Mouse (Mus musculus) gastrocnemius, adult 8-10 months (tissue): Measurements from ENCODE around the gene Amotl2. TPM values are rescaled to one million over a fixed set of nuclear protein-coding genes. Genes with fewer than 3 reads are reported as not detected.
A peak's percentile ranks its signal among the peaks of the same experiment; 100 is the strongest.
"Not testable (repeated sequence)": the region's sequence is repeated elsewhere in the genome, so short reads cannot be mapped to it uniquely, and the experiment has no call there.

Experiments used
- DNase-seq, 2 experiments: peaks; one replicate each; pipeline ENCODE4 v3.0.0; 2022; ENCODE audit warnings: low spot score in 2 of 2
- total RNA-seq, 4 experiments: library from RNA; stranded (reverse); gene quantifications; 2 replicates each; pipeline ENCODE4 v1.2.4; 2022

Amotl2 gene
- total RNA-seq, 4 experiments from 2014 or later, result 12.7 to 17.4 (median 15.0) TPM

GRCm38 (mm10) chr9:102733999-102734738 is 17.7 kb downstream of the Amotl2 start:
- DNase-seq, result no peak

GRCm38 (mm10) chr9:102734739-102735075 is 18.2 kb downstream of the Amotl2 start:
- no peak for DNase-seq

DNA sequence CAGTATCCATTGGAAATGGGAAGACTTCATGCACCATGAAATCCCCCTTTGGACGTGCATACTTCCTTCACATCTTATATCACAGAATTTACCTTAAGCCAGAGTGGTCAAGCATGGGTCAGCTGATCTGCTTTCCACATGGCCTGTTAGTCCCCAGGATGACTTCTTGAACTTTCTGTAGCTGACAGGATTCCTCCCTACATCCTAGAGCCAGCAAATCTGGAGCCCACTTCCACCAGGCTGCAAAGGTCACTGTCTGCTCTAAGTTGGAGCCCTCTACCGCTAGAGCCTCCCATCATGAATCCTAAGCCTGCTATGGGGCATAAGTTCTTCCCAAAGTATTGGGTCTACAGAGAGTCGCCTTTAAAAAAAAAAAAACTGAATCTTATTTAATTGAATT is 18.8 kb downstream of the Amotl2 start:
- DNase-seq, result no peak

- no peak for DNase-seq
Measured at GRCm38 (mm10) chr9:102735996-102736395, 19.5 kb downstream of the Amotl2 start.

- no peak for DNase-seq
Measured at GRCm38 (mm10) chr9:102737405-102737804, 20.9 kb downstream of the Amotl2 start.

- peak; percentile 49 to 50 for DNase-seq
Measured at GRCm38 (mm10) chr9:102746753-102747152, 30.3 kb downstream of the Amotl2 start.

DNA sequence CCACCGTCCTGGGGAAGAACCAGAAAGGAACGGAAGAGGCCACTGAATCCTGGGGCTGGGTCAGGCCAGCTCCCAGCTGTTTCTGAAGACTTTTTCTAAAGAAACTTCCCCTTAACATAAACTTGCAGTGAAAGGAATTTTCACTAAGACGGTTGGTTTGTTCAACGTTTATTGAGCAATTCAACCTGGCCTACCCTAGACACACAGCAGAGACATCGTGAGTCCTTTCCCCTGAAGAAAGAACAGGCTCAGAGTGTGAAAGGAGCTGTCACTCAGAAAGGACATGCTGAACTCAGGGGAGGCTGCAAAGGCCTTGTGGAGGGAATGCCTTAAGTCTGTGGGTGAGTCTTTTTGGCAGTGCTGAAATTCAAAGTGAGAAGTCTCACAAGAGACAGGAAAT is 31.4 kb downstream of the Amotl2 start:
- no peak for DNase-seq

DNA sequence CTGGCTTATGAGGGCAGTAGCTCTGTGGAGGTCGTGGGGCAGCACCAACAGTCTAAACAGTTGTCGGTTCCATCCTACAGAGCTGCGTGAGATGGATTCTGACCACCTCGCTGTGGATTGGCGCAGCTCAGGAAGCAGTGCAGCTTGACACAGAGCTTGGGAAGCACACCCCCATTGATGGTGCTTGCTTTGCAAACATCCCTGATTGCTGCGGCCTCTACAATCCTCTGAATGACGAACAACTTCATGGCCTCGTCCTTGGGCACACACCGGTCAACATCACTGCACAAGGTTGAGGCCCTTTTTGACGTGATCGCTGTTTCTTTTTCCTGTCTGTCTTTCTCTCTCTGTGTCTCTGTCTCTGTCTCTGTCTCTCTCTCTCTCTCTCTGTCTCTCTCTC is 32.7 kb downstream of the Amotl2 start:
- DNase-seq, result no peak

- no peak for DNase-seq
Measured at GRCm38 (mm10) chr9:102751632-102752303, 35.3 kb downstream of the Amotl2 start.

GRCm38 (mm10) chr9:102753299-102753698 is 36.8 kb downstream of the Amotl2 start:
- no peak for DNase-seq

GRCm38 (mm10) chr9:102755161-102755560 is 38.7 kb downstream of the Amotl2 start:
- DNase-seq, result no peak

DNA sequence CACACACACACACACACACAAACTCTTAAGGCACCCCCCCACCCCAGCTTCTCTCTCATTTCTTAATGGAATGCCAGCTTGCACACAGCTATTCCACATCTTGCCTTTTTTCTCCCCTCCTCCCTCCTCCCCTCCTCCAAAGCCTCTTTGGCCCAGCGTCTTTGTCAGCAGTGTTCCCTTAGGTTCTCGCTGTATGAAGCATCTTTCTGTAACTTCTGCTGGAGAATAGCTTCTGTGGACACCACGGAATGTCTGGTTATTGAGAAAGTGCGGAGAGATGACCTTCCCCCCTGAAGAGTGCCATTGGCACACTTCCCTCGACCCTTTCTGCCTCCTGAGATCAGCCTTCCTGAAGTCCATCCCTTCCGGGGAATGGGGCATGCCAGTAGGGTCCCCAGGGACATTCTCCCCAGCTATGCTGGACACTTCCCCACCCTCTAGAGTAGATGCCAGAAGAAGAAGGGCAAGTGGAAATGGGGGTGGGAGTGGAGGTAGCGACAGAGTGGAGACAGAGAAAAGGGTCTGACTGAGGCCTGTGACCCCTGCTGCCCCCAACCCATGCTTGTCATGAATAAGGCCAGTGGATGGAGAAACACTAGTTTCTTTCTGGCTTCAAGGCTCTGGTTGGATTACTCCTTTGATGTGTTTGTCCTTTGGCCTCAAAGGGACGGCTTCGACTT is 39.3 kb downstream of the Amotl2 start:
- DNase-seq, result no peak

DNA sequence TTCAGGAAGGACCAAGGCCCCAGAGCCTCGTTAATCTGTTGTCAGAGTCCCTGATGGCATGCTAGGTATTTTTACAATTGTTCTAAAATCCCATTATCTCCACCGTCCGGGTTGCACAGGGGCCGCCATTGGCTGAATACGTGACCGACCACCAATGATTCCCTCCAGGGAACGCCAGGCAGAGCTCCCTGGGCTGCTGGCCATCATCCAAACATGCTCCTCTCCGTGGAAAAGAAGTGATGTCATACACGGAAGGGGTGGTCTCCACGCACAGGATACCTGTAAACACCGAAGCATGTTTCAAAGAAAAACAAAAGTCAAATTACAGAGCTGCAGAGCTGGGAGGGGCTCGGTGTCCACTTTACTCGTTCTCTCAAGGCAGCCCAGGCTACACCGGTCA is 39.9 kb downstream of the Amotl2 start:
- no peak for DNase-seq

DNA sequence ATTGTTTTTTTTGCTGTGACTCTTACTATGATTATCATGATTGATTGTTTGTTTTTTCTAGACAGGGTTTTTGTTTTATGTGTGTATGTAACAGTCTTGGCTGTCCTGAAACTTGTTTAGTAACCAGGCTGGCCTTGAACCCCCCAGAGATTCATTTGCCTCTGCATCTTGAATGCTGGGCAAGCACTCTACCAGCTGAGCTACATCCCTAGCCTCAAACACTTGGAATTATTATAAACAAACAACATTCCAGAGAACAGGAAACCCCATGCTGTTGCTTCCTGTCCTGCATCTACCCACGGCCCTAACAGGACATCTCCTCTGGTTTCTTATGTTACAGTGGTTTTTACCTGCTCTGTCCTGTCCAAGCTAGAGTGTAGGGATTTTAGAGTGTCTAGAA is 42.4 kb downstream of the Amotl2 start:
- DNase-seq, result no peak

DNA sequence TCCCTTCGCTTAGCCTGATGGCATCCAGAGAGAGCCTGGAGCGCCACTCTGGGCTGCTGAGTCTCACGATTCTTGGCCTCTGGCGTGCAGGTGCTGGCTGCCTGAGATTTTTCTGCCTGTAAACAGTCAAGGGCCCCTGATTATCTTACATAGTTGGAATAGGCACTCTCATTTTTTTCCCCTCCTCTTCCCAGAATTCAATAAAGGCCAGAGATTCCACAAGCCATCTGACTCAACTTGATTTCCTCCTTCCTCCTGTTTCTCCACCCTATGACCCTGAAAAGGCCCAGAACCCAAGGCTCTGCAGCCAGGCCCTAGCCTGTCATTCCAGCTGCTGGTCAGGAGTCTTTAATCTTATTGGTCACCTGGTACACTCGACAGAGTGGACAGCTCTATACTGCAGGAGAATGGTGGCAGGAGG is 43.1 kb downstream of the Amotl2 start:
- DNase-seq, result no peak

GRCm38 (mm10) chr9:102761599-102761998 is 45.1 kb downstream of the Amotl2 start:
- DNase-seq, result no peak

GRCm38 (mm10) chr9:102762836-102763235 is 46.4 kb downstream of the Amotl2 start:
- DNase-seq, result no peak

DNA sequence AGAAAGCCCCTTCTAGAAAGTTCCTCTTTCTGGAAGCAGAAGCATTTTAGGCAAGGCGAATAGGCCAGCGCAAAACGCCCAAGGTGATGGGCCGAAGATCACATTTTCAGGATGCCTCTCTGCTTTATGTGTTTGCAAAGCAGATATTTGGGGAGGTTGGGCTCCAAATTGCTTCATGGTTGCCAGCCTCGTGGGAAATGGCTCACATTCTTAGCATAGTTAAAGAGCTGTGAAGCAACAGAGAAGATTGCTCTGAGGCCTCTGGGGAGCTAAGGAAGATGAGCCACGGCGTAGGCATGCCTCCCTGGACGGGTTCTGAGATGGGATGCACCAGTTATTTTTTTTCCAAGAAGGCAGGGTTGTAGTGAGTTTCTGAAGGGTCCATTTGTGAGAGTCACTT is 47.0 kb downstream of the Amotl2 start:
- DNase-seq, result peak in 1 of 2 experiments; percentile 31

DNA sequence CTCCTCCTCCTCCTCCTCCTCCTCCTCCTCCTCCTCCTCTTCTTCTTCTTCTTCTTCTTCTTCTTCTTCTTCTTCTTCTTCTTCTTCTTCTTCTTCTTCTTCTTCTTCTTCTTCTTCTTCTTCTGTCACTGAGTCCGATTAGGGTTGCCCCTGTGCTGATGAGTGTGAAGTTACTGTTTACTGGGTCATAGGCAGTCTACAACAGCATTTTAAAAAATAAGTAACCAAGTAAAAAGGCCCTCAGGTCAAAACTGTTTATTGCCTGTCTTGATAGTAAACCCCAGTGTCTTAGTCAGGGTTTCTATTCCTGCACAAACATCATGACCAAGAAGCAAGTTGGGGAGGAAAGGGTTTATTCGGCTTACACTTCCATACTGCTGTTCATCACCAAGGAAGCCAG is 48.1 kb downstream of the Amotl2 start:
- not testable (repeated sequence) for DNase-seq

DNA sequence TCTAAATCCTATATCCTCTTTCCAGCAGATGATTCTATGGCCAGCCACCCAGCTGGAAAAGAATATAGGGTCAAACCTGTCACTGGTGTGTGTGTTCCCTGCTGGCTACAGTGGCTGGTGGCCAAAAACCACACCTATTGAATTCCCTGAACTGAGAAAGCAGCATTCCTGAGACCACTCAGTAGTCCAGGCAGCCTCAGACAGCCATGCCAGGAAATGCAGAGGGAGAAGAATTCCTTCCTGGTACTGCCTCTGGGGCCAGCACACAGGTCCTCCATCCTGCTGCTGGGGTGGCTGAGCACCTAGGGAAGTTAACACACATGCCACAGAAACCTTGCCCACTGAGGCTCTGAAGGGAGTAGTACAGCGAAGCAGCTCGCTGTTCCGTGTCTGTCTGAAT is 50.3 kb downstream of the Amotl2 start:
- no peak for DNase-seq

- no peak for DNase-seq
Measured at GRCm38 (mm10) chr9:102769257-102769656, 52.8 kb downstream of the Amotl2 start.

GRCm38 (mm10) chr9:102770190-102770589 is 53.7 kb downstream of the Amotl2 start:
- no peak for DNase-seq
